Mouse (Mus musculus) cerebellum, postnatal 4 days (tissue): ENCODE results near the gene Arhgap40.
A peak's percentile ranks its signal among the peaks of the same experiment; 100 is the strongest.

Source experiments
- DNase-seq, 2 experiments: peaks; one replicate each; pipeline ENCODE4 v3.0.0; 2022; ENCODE audit warnings: low spot score in 2 of 2, mixed read lengths in 1 of 2

Arhgap40 gene

DNA sequence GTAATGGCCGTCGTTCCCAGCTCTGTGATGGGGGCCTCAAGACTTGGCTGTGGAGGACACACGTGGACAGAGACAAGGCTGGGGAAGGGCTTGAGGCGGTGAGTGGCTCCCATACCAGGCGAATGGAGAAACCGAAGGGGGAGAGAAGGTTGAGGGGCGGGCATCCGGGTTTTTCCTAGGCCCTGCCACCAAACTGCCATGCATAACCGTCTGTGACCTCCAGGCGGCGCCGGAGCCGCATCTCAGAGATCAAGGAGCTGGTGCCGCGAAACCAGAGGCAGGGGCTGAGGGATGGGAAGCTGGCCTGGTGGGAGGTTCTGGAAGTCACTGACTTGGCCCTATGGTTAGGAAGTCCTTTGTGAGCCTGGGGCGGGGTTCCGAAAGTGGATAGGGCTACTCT, 34.2 kb downstream of the Arhgap40 start:
- DNase-seq, result peak; percentile 83 to 92

DNA sequence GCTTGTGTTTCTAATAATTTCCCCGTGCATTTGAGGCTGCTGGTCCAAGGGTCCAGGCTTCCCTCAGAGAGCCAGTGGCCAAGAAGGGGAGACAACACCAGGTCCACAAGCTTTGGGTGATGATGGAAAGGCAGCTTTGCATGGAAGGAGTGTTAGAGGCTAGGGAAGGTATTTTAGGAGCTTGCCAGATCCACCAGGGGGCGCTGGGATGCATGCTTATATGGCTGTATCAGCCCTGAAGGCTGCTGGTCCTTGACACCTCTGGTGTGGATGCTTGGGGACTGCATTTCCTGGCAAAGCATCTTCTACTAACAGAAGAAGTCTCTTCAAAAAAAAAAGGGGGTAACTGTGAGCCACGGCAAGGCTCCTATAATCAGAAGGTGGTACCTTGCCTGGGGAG, 37.5 kb downstream of the Arhgap40 start:
- peak; percentile 87 to 89 for DNase-seq

DNA sequence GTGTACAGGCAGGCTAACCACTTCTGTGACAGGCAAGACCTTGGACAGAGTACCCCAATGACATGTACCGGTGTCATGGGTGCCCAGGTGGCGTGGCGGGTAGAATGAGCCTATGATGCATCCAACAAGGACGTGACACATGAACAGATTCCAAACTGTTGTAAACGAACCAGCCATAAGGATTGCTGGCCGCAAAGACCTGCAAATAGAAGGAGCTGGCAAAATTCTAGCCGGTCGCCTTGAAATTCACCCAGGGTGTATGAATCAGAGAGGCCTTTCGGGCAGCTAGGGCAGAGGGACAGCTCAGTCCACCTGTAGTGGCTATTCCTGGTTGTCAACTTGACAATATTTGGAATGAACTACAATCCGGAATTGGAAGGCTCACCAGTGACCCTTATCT, 41.8 kb downstream of the Arhgap40 start:
- no peak for DNase-seq

DNA sequence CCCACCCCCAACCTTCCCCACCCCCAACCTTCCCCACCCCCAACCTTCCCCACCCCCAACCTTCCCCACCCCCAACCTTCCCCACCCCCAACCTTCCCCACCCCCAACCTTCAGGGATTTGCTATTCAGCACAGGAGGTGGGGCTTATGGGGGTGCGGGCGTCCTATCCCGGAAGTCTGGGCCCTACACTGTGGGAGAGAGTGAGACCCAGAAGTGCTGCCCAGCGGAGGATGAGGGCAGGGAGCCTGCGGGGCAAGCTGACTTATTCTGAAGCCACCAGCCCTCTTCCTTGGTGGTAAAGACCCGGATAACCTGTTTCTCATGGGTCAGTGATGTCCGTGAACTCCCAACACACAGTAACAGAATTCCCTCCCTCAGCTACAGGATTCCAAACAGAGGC, 42.7 kb downstream of the Arhgap40 start:
- DNase-seq, result no peak

DNA sequence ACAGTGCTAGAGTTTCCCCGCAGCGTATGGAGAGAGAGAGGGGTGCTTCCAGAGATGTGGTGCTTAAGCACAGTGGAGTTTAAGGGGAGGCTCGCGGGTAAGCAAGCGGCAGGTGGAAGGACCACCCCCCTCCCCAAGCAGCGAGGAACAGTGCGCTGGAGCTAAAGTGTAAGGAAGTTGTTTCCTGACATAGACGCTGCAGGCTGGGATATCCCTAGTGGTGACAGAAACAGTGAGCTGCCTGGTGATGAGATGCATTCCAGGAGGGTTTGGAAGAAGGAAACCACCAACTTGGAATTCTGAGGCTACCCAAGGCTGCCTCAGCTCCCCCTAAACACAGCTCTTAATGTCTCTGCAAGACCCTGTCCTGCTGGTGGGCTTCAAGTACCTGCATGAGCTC, 43.2 kb downstream of the Arhgap40 start:
- no peak for DNase-seq

DNA sequence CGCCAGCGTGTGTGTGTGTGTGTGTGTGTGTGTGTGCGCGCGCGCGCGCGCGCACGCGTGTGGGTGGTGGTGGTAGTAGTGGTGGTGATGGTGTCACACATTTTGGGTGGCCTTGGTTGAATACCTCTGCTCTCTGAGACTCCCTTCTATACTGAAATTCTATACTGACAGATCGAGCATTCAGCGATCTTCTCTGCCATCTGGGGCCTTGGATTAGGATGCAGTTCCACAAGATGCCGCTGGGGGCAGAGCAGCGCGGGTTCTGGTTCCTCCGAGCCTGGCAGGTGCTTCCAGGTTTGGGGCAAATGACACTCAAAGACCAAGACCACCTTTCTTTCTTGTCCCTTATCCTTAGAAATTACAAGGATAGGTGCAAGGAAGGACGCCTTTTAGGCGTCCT, 43.6 kb downstream of the Arhgap40 start:
- peak; percentile 76 to 89 for DNase-seq

DNA sequence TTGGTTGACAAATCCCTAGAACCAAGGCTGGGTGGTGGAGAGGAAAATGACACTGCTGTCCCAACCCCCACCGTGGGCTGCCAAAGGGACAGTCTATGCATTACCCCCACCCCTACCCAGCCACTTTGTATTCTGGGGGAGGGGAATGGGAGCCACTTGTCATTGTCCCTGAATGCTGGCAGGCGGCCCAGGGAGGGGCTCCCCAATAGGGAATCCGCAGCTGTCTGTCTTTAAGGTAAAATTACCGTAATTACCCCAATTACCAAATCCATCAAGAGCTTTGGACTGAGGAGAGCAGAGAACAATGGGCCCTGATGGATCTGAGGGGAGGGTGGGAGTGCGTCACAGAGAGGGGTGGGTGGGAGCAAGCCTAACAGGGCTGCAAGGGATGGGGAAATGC, 44.2 kb downstream of the Arhgap40 start:
- no peak for DNase-seq

DNA sequence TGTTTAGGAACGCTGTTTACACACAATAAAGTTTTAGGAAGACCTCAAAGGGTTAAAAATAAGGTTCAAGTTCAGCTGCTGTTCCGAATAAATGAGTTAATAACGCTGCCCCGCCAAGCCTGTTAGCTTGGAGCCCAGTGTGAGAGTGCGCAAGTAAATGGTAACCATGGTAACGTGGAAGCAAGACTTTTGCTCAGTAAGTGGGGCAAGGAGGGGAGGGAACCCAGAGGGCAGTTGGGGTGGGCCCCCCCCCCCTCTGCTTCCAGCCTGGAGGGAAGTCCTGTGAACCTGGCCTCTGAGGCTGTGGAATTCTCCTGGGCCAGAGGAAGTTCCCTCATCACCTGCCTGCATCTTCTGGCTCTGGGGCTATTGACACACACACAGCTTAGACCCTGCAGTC, 47.3 kb downstream of the Arhgap40 start:
- DNase-seq, result no peak

DNA sequence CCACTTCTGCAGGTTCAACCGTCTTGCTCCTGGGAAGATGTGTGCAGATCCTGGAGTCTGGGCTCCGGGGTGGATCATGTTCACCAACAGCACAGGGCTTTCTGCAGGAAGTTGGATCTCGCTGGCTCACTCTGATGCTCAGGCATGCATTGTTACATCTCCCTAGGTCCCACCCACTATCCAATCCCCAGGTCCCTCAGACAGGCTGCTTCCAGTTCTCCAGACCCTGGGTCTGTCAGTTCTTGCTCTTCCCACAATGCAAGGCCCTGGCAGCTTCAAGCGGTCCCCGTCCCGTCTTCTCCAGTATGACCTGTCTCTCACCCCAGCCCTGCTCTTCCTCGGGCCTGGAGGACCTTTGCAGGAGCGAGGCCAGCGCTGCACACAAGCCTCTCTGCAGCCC, 48.2 kb downstream of the Arhgap40 start:
- DNase-seq, result no peak

DNA sequence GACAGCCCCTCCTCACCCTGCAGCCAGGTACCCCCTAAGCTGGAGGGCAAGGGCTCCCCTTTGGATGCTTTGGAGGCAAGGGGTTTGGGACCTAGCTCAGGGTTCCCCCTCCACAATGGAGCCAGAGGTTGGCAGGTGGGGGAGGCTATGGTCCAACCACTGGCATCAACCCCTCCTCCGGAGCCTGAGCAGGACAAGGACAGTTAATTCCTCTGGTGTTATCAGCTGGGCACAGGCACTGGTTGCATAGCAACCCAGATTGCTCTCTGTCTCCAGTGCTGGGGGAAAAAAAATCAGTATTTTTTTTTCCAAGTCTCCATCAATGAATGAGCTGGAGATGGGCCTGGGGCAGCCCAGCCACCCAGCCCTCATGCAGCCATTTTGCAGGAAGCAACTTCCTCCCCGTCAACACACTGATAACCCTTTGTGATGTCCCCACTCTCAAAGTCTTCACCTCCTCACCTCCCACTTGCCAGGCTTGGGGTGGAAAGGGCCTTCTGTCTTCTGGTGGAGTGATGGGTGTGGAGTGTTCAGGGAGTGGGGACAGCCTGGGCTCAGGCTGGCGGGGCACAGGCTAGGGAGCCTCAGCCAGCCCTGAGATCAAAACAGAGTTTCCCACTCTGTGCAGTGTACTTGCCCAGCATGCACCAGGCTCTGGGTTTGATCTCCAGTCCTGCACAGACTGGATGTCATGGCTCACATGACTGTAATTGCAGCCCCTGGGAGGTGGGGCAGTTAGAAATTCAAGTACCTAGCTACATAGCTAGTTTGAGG, 49.0 kb downstream of the Arhgap40 start:
- DNase-seq, result no peak

DNA sequence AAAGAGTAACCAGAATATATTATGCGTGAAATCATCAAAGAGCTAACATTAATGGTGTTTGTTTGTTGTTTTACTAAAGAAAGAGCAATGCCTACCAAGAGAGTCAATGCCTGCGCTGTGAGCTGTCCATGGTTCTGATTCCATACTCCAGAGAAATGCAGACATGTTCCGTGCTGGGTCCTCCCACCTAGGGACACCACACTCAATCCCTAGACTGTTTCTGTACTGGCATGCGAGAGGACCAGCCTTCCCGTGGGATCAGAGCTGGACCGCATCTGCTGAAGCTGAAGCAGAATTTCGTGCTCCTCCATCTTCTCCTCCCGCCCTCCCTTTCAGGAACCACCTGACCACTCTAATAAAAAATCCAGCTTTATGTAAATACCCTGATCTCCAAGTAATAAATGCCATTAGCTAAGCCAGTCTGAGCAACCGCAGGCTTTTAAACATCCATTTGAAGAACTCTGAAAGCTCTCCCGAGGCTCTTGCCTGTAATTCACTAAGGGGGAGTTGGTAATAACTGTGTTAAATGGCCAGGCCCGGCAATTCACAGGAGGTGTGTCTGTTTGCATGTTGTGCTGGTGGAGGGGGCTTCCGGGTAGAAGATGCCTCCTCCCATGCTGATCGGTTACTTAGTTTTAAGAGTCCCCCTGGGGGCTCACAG, 58.0 kb downstream of the Arhgap40 start:
- no peak for DNase-seq

DNA sequence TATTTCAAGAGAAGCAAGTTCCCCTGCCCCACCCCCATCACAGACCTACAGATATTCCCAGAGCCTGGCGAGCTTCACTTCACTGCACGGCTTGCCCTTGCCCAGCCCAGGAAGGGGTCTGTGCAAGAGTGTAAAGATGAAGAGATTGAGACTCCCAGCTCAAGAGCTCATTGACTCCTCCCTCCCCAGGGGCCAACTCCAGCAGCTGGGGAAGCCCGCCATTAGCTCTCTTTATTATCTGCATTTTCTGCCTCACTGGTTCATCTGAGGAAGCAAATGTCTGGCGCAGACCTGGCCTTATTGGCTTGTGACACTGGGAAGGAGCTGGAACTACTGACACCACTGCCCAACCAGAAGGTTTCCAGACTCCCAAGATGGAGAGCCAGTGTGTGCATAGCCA, 67.4 kb downstream of the Arhgap40 start:
- no peak for DNase-seq

DNA sequence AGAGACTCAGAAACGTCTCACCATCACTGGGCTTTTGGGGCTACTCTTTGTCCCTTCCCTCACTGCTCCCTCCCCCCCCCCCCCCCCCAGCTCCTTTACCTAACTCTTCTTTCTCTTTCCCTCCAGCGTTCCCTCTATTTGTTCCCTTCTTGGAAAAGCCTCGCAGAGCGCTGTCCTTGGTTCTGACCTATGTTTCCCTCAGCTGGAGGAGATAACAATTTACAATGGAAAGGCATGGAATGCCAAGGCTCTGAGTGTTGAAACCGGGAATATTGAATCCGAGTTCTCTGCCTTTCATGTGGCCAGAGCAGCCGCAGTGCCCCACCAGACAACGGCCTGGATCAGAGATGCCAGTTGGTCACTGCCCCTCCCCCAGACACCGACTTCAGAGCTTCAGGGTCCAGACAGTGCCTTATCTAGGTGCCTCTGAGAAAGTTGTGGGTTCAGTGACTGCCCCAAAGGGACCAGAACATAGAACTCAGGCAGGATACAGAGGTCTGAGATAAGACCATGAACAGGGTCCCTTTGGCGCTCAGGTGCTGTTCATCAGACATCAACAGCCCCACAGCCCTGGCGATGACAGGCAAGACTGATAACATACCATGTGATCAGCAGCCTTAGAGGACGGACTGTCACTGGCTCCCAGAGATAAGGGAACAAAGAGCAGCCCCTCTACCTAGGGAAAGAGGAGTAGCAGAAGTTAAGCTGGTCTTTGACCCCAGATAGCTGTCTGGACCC, 72.2 kb downstream of the Arhgap40 start:
- DNase-seq, result no peak

DNA sequence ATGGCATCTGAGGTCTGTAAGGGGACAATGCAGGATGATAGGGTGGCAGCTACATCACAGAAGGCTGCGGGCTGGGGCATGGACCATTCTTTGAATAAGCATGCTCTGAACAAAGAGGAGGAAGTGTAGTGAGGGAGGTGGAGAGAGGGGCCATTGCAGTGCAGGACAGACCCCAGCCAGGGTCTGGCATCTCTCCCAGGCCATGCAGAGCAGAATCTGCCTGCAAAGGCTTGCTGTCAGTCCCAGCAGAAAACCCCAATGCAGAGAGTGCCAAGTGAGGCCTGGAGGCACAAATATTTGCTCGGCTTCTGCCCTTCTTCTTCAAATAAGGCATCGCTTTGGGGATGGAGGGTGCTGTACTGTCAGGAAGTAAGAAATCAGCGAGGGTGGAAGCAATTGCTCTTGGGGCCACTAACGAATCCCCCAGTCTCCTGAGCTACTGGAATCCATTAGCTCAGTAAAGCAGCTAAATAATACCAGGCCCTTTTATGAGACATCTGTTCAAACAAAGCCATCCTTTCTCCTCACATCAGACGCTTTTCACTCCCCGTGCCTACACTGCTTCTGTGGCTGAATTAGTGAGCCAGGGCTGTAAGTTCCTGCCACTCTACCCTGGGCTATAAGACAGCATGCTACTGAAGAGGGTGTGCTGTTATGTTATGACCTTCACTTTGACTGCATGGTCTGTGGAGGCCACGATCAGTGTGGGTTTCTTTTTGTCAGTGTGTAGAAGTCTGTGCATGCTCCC, 76.1 kb downstream of the Arhgap40 start:
- DNase-seq, result no peak

DNA sequence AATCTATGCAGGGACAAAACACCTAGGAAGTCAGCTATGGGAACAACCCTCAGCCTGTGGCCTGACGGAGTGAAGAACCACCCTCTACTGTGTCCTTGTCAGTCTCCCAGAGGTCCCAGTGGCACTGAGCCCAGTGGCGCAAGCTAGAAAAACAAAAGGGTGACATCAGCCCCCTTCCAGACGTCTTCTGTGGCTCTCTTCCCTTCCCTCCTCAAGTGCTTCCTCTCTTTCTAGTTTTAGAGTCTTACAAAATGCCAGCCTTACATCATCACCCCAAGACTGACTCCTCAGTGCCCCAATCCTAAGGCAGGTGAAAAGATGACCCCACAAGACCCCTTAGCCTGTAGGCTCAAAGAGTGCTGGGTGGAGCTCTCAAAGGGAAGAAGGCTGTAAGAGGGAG, 77.9 kb downstream of the Arhgap40 start:
- DNase-seq, result no peak

DNA sequence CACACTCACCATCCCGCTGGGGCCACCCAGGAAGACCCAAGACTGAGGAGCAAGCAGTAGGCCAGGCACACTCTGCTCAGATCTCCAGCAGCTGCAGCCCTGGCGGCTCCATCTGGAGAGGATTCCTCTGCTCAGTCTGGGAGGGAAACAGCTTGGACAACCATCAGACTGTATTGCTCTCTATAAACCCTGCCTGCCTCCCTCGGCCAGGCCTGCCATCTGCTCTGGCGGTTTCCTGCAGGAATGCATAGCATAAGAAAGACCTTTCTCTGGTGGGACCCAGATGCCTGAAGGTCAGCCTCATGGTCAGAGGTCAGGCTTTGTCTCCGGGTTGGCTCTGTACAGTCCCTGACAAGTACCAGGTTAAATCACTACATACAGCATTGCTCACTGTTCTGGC, 78.7 kb downstream of the Arhgap40 start:
- DNase-seq, result peak in 1 of 2 experiments; percentile 37

DNA sequence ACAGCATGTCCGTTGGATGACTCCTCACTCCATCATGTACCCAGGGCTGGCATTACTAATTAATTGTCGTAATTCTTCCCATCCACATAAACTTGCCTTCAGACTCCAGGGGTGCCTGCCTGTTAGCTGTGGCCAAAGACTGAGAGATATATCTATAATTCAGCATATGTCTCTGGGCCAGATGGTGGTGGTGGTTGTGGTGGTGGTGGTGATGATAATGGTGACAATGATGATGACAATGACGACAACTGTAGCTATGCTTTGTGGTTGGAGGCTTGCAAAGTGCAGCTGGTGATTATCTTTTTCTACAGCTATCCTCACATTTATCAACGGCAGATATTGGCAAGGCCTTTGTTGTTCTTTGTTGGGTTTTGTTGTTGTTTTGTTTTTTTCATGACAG, 80.8 kb downstream of the Arhgap40 start:
- DNase-seq, result no peak

DNA sequence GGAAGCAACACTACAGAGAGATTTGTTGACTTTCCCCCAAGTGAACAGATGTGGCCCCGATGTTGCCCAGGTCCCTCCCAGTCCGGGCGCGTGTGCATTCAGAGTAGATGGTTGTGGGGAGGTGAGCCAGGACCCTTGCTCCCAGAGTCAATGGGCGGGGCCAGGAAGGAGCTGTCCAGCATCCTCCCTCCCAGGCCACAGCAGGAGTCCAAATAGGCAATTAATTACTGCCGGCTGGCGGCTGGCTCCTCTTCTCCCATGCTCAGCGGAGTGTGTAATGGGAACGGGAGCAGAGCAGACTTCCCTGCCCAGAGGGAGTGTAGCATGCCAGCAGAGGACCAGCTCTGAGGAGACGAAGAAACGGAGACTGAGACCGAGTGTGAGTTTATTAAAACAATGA, 82.5 kb downstream of the Arhgap40 start:
- peak in 1 of 2 experiments; percentile 85 for DNase-seq

DNA sequence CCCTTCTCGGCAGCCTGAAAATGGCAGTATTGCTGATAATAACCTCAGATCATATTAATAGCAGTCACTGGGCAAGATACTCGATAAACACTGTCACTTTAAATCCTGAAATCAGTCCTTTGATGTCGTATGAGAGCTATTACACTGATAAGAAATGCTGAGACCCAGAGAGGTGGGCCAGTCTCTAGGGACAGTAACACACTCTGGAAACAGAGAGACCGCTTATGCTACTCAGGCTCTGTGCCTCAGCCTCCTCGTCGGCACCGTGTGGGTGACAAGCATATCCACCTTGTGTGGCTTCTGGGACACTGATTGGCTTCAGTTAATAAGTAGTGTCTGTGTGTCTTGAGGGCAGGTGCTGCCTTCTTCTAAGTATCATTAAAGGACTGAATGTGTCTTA, 83.0 kb downstream of the Arhgap40 start:
- no peak for DNase-seq

DNA sequence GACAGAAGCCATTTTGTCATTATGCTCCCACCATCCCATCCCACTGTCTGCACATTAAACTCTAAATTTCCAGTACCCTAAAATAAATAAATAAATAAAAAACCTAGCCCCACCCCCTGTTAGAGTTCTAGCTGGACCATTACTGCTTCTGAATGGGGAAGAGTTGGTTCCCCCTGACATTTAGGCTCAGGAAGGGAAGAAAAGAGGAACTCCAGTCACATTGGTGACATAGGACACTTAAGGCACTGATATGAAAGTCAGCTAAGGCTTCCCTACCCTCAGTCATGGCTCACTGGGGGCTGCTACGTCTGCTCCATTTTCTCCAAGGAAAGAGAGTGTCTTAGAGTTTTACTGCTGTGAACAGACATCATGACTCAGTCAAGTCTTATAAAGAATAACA, 84.2 kb downstream of the Arhgap40 start:
- DNase-seq, result no peak
